Mouse (Mus musculus) T-helper 1 cell (primary cell): Measurements from ENCODE around the gene Wwox.

Experiments
- in situ Hi-C: fragments of 300-600 bp; cut with MboI, MseI; formaldehyde crosslinking; loops from one replicate; pipeline ENCODE4 v1.15.1; 2025; ENCODE audit warnings: high pct_unique_total_duplicates

The Wwox gene

GRCm38 (mm10) chr8:114853765-114854164 lies 414.3 kb downstream of the Wwox start:
- in situ Hi-C loops: no loop called here

DNA sequence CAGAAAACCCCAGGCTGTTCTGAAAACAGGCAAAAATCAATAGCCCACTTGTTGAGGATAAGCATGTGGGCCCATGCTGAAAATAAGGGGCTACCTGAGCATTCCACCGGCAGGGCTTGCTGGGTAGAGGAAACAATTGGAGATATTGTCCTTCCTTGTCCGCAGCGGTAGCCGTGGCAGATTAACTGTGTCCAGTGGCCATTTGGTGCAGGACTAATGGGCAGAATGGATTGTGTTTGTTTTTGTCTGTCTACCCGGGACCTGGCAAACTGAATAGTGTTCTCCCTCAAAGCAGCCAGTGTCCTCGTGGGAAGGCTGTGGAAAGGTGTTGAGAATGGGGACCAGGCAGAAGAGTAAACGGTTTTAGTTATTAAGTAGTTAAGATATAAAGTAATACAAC lies 416.4 kb downstream of the Wwox start:
- in situ Hi-C loops: no loop called here

DNA sequence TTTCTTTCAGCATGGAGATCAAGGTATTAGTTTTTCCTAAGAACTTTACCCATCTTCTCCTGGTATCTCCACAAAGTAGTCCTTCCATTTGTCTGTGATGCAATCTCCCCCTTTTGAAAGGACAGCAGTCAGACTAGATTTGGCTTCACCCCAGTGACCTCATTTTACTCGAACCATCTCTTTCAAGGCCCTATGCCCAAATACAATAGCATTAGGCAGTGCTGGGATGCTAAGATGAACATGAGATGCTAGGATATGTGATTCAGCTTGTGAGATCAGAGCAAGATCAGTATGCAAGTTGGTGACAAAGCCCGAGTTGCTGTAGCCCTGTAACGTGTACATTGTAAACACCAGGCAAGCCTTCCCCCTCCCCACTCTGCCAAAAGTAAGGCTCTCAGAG lies 426.5 kb downstream of the Wwox start:
- in situ Hi-C loops: no loop called here

DNA sequence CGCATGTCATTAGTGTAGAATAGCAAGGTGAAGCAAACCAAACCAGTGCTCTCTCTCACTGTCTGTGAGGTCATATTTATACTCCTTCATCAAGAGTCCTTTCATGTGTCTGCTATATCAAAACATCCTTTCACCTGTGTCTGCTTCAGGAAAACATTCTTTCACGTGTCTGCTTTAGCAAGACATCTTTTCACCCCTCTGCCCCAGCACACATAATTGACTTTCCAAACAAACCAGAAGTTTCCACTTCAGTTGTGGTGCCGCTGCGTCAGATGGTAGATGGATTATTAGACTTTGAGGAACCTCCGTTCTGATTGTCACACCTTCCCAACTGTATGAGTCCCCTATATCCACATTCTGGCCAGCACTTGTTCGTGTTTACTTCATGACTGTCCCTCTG lies 429.9 kb downstream of the Wwox start:
- in situ Hi-C loops: no loop called here

- in situ Hi-C loops: no loop called here
Measured at GRCm38 (mm10) chr8:114870410-114870809, 431.0 kb downstream of the Wwox start.

DNA sequence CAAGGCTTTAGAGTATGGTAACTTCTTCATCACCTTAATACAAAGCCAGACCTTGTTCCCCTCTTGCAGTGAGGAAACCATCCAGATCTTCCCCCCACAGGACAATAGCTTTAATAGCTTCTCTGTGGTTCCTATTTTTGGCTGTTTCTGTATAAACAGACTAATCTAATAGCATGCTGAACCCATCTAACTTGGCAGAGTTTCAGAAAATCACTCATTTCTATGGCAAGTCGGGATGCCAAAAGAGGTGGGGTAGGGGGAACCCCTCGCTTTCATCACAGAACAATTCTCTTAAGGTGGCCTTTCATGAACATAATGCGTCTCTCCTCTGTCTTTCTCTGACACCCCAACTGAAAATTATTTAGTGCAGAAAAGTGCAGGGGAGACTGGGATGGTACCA lies 433.0 kb downstream of the Wwox start:
- in situ Hi-C loops: no loop called here

DNA sequence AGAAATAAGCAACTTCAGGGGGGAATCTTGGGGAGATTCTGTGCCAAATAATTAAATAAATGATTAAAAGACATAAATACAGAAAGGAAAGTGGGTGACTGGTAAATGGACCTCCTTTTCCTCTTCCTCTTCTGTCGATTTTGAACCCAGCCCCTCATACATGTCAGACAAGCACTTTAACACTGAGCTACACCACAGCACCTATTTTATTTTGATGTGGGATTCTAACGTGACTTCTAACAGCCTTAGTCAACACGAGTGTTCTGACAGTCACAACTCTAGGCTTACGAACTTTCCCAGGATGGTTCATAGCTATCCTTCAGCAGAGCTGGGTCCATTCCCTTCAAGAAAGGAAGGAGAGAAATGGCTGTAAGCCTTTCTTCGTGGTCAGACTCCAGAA lies 435.7 kb downstream of the Wwox start:
- in situ Hi-C loops: no loop called here

- in situ Hi-C loops: no loop called here
Measured at GRCm38 (mm10) chr8:114876161-114876611, 436.7 kb downstream of the Wwox start.

DNA sequence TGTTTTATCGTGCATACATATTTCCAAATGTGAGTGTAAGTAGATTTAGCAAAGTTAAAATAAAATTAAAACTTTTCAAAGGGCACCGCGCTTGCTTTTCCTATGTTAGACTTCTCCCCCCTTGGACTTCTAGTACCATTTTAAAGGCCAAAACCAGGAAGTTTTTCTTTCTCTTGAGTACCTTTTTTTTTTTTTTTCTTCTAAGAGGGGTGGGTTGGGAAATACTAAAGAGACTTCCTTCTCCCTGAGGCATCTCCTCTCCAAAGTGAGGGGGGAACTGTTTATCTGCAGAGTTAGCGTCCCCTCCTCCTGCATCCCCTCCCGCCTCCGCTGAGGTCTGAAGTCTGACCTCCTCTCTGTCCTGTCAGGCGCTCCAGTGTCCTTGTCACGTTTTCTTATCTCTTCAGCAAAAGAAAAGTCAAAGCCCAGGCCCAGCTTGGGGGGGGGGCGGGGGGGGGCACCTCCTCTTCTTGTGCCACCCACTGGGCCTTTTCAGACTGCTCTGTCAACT lies 437.3 kb downstream of the Wwox start:
- in situ Hi-C loops: no loop called here

DNA sequence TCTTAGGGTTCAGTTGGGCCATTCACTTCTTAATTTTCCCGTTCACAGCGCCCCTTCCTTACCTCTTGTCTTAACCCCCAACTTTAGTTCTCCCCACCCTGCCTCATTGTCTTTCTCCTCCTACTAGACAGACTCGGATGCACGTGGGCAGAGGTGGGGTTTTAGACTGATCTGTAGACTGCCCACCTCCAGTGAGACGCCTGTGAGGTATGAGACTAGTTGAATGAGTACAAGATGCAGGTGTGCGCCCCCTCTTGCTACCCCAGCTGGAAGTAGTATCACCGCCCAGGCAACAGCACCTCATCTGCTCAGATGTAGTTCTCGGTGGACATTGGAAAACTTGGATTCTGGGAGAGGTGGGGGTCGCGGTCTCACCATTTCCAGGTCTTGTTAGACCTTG lies 437.8 kb downstream of the Wwox start:
- in situ Hi-C loops: no loop called here

GRCm38 (mm10) chr8:114878449-114879276 lies 439.2 kb downstream of the Wwox start:
- in situ Hi-C loops: no loop called here

- in situ Hi-C loops: no loop called here
Measured at GRCm38 (mm10) chr8:114879277-114879568, 439.8 kb downstream of the Wwox start.

DNA sequence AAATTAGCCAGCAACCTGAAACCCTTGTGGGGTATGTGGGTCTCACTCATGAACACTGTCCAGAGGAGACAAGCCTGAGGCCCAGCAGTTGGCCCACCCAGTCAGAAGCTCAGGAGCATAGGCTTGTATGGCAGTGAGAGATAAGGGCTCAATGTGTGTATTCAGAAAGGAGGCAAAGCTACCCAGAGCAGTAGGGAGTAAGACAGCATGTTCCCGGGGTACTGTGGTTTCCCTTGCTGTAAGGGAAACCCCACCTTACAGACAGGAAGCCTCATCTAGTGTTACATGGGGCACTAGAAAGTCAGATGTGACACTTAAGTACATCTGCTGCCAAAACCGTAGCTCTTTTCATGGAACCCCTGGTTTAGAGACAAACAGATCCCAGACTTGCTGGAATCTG lies 440.2 kb downstream of the Wwox start:
- in situ Hi-C loops: no loop called here

DNA sequence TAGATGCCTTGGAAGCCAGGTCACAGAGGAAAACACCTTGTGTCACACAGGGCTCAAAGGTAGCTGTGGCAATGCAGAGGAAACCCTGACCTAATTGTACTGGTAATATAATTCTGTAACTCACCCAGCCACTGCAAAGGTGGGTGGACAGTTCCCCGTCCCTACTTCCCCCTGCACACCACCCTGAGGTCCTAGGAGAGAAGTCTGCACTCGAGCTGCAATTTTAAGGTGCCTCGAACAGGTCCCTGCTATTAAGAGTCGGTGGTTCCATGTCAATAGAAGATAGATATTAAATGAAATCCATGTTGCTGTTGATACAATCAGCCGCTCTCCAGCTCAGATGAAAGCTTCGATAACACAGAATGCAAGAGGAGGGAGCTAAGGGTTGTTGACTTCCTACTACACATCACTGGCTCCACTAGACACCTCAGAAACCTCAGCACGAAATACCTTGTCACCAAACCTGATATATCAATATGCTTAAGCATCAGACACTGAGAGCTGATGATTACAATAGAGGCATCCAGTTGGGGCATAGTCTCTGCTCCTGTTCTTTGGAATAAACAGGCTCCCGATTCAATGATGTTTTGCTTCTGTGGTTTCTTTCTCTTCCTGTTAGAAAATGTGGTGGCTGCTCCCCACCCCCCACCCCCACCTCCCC lies 441.1 kb downstream of the Wwox start:
- in situ Hi-C loops: no loop called here

DNA sequence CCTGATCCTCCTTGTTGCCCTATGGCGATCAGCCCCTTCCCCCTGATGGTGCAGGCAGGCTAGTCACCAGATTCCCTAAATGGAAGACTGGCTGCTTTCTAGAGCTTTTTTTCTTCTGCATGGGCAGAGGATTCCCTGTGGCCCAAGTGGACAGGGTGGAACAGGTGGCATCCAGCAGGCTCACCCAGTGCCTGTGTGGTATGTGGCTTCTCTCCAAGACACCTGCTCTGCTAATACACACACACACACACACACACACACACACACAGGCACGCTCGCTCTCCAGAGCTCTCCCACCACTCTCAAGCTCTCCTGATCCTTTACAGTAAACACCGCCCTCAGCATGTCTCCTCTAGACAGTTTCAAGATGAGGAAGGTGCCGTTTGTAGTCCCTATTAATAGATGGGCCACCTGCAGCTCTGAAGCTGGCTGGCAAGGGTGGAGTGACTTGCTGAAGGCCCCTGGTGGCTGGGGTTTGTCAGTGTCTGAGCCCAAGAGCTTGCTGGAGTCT lies 442.5 kb downstream of the Wwox start:
- in situ Hi-C loops: no loop called here

DNA sequence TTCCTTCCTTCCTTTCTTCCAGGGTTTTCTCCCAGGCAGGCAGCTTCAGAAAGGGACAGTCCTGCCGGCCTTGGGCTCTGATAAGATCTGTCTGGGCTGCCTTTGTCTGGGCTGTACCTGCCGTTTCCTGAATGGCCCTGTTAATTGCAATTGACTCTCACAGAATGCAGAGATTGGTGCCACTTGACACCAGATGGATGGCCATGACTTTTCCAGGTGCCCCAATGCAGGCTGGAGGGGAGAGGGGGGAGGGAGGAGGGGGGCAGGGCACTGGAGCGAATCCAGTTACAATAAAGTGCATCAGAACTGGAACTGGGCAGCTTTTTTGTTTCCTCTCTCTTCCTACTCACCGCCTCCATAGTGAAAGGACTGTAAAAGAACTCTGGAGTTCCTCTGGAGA lies 443.0 kb downstream of the Wwox start:
- in situ Hi-C loops: no loop called here

GRCm38 (mm10) chr8:114882936-114883606 lies 443.6 kb downstream of the Wwox start:
- in situ Hi-C loops: no loop called here

DNA sequence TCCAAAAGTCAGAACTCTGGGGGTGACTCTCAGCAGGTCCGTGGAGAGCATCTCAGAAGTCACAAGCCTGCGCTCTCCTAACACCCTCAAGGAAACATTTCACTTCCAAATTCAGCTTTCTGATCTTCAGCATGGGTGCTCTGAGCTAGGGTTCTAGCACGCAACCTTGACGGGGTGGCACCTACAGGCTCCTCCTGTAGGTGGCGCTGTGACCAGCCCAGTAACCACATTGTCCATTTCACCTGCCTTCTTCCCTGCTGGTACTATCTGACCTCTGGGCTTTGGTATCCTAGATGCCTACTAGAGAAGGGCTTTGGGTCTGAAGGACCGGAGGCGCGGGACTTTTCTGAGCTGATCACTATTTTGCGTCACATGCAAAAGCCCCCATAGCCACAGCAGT lies 444.5 kb downstream of the Wwox start:
- in situ Hi-C loops: no loop called here

- in situ Hi-C loops: no loop called here
Measured at GRCm38 (mm10) chr8:114885026-114885592, 445.7 kb downstream of the Wwox start.

DNA sequence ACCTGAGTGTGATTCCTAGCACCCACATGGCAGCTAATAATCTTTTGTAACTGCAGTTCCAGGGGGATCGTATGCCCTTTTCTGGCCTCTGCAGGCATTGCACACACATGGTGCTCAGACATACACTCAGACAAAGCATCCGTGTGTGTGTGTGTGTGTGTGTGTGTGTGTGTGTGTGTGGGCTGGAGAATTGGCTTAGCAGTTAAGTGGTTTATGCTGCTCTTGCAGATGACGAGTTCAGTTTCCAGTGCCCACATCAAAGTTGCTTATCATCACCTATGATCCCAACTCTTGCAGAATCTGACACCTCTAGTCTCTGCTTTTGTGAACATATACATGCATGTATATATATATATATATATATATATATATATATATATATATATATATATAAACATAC lies 448.9 kb downstream of the Wwox start:
- in situ Hi-C loops: no loop called here

DNA sequence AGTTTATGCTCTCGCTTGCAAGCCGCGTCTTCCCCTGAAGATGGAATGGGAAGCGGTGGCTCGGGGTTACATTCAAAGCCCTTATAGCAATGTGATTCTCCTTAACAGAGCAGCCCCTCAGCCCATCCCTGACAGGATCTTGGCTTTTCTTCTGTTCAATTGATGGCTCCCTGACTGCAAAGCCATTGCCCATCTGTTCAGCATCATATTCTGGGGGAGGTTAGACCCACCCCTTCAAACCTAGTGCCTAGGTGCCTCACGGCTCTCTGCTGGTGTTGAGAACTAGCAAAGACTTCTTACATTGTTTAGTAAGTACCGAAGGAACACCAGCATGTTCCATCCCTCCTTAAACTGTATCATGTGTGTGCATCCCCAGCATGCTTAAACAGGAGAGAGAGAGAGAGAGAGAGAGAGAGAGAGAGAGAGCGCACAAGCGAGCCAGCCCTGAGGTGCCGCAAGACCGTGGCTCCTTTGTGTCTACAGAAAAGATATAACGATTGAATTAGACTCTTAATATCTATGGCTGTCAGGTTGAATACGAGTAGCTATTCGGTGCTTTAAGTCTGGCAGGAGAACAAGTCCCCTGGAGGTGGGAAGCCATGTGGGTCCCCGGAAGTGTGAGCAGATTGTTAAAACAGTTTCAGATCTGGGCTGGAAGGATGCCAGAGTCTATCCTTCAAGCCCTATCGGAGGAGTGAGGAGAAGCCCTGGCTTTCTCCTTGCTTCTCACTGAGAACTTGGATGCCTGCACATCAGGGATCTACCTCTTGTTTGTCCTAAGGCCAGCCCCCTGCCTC lies 450.3 kb downstream of the Wwox start:
- in situ Hi-C loops: no loop called here
